ENCODE assay signal across 7 mouse cellular contexts in the genomic region with DNA sequence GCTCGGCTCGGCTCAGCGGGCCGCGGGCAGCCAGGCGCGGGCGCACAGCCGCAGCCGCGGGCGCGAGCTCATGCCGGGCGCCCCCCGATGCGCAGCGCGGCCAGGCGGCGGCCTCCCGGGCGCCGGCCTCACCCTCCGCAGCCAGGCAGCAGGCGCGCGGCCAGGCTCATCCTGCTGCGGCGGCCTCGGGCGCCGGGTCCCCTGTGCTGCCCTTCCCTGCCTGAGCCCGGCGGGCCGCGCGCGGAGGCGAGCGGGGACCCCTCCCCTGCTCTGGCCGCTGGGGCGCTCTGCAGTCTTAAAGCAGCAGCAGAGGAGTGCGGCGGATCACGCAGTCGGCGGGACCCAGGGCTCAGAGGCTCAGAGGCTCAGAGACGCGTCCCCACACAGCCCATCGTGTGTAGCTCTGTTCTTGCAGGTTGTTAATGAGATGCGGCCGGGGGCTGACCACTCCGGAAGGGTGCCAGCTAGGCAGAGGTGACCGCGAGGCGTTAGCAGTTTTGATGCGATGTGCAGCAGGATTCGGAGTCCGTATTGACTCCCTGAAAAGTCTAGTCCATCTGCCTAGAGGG. TPM values are rescaled to one million over a fixed set of nuclear protein-coding genes. Genes with fewer than 3 reads are reported as not detected.
DNase-seq lines count a peak whose midpoint lies in the region; ATAC-seq and TF ChIP-seq lines count a peak whose summit lies in the region.

TSS of gene Dscam (minus strand) at position 240 of the 569 bp plus-strand sequence.

- intact Hi-C loops in heart, postnatal 10 days (cut with DNase I) = no loop called here

- peak; percentile 27 to 39 for DNase-seq in layer of hippocampus, adult 2 months (ENCODE audit: low spot score in 2 of 2)
- DNase-seq in layer of hippocampus, adult 9-10 months (ENCODE audit: low spot score) = no peak
- peak; percentile 74 for DNase-seq in embryo, embryonic 11 days
- DNase-seq in heart, postnatal 10 days = peak; percentile 3 to 6
- peak; percentile 58 for DNase-seq in right cerebral cortex, postnatal 14 days

- H3K9me3 ChIP-seq in limb, embryonic 13.5 days = no peaks in the 10 kb centered on the region

- no peak for TF ChIP-seq CTCF in layer of hippocampus, adult 2 months (conservative IDR thresholded peaks at IDR 0.05)

- no peaks in the 10 kb centered on the region for H3K36me3 ChIP-seq in limb, embryonic 13.5 days

- peak within 1 kb of the TSS; percentile 69 for H3K4me3 ChIP-seq in layer of hippocampus, adult 2 months
- peak within 1 kb of the TSS; percentile 57 for H3K4me3 ChIP-seq in limb, embryonic 13.5 days

- H3K4me1 ChIP-seq in limb, embryonic 13.5 days = 0 out of 2 replicates have a peak, but pooled peaks cover 4% of the 10 kb centered on the region

- H3K9ac ChIP-seq in limb, embryonic 13.5 days = peak within 1 kb of the TSS; percentile 62

- peak within 1 kb of the TSS; percentile 99 for H3K4me2 ChIP-seq in limb, embryonic 13.5 days (replicated peaks)

- peak within 1 kb of the TSS; percentile 95 for H3K27ac ChIP-seq in layer of hippocampus, adult 2 months
- H3K27ac ChIP-seq in limb, embryonic 13.5 days = no peak within 1 kb of the TSS

- peak; percentile 33; the same call in 1 of the 2 replicates for ATAC-seq in limb, embryonic 13.5 days (ENCODE audit: low FRiP score, low read depth)
- no peak for ATAC-seq in monocyte, adult 5-6 weeks (replicated peaks; ENCODE audit: insufficient number of reproducible peaks, low FRiP score, low TSS enrichment, poor library complexity, severe bottlenecking)

- peaks cover 92% of the 10 kb centered on the region for H3K27me3 ChIP-seq in limb, embryonic 13.5 days

- under 1% methylated on average over 48 of the region's 60 CpGs for WGBS in limb, embryonic 13.5 days

RNA-seq across cellular contexts. Expression of gene Dscam, which starts in this region (rescaled TPM):
- 10 to 100 TPM; 36.8 to 41.0 TPM for total RNA-seq in layer of hippocampus, adult 2 months (2021)
- not detected for total RNA-seq in heart, postnatal 10 days (2021)
- polyA plus RNA-seq in limb, embryonic 13.5 days (2015; fragmentation: Nextera tagmentation; extraction: Ambion mirVana) = 0.08 and 0.13 TPM in 2 replicates
- 0.29 to 0.49 TPM in 2 of 3 replicates, not detected in the other for total RNA-seq in monocyte, adult 5-6 weeks (2017)

Comparison
In these comparisons a context has a peak if more than half of its experiments do, and no peak if none do; other contexts are left out.
1. RNA of gene Dscam (total RNA-seq): 36.8 to 41.0 TPM in layer of hippocampus, adult 2 months; 0.29 to 0.49 TPM in monocyte, adult 5-6 weeks and not detected in heart, postnatal 10 days; every median in the first group is over 10 times any median in the second.
2. Peak in DNase-seq in heart, postnatal 10 days; RNA of the gene not detected or under 1 TPM.
3. Peak in ATAC-seq, H3K4me3 ChIP-seq, H3K9ac ChIP-seq and H3K4me2 ChIP-seq in limb, embryonic 13.5 days; RNA of the gene not detected or under 1 TPM.